Comparison of ENCODE assay signal across 7 mouse cellular contexts in the genomic region with DNA sequence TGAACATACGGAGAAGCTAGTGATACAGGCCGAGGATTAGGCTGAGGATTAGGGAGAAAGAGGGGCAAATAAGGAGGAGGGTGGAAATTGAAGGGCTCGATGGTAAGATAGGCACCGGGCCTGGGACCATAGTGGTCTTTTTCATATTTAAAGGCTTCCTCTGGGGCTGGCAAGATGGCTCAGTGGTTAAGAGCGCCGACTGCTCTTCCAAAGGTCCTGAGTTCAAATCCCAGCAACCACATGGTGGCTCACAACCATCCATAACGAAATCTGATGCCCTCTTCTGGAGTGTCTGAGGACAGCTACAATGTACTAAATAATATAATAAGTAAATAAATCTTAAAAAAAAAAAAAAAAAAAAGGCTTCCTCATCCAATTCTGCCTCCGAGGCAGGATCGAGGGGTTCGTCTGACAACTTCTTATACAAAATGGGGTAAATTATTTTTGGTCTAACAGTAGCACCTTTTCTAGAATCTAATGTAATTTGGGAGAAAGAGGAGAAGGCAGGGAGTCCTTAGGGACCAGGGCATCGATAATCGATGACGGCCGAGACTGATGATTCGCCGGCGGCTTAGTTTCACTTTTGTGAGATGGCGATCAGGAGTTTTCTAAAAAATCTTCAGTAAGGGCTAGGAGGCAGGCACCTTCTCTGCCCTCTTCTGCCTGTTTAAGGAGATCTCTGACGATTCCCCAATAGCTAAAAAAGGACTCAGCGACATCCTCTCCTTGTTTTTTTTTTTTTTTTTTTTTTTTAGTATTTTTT.
A peak's percentile ranks its signal among the peaks of the same experiment; 100 is the strongest.
DNase-seq lines count a peak whose midpoint lies in the region; ATAC-seq and TF ChIP-seq lines count a peak whose summit lies in the region.
"Not testable (repeated sequence)": the region's sequence is repeated elsewhere in the genome, so short reads cannot be mapped to it uniquely, and the experiment has no call there.

No protein-coding gene starts in this region.

- TF ChIP-seq CTCF in C2C12 (IDR thresholded peaks at IDR 0.05; ENCODE audit: control insufficient read depth, insufficient read depth, insufficient read length); kidney, postnatal 0 days (IDR thresholded peaks at IDR 0.05; ENCODE audit: low read depth): not testable (repeated sequence)

- H3K4me2 ChIP-seq in hindbrain, embryonic 12.5 days (replicated peaks); kidney, postnatal 0 days (ENCODE audit: low read length); midbrain, embryonic 11.5 days: not testable (repeated sequence)

- H3K27me3 ChIP-seq in C2C12 (ENCODE audit: control insufficient read depth, insufficient read depth, insufficient read length); forebrain, embryonic 10.5 days (ENCODE audit: poor library complexity, severe bottlenecking); heart, embryonic 10.5 days (ENCODE audit: insufficient read depth, poor library complexity, severe bottlenecking); hindbrain, embryonic 12.5 days; kidney, postnatal 0 days (ENCODE audit: insufficient read depth, low read length); midbrain, embryonic 11.5 days (ENCODE audit: control insufficient read depth, insufficient read depth, low read length): not testable (repeated sequence)

- 90% methylated on average over 20 of the region's 20 CpGs for WGBS in forebrain, embryonic 10.5 days
- 87% methylated on average over 20 of the region's 20 CpGs for WGBS in heart, embryonic 10.5 days
- 89% methylated on average over 20 of the region's 20 CpGs for WGBS in hindbrain, embryonic 12.5 days
- WGBS in kidney, postnatal 0 days = 92% methylated on average over 19 of the region's 20 CpGs
- WGBS in midbrain, embryonic 11.5 days = 90% methylated on average over 19 of the region's 20 CpGs

- peak overlapping the region; percentile 6 for H3K4me3 ChIP-seq in C2C12 (ENCODE audit: insufficient read depth, poor library complexity, severe bottlenecking)
- H3K4me3 ChIP-seq in forebrain, embryonic 10.5 days; heart, embryonic 10.5 days; hindbrain, embryonic 12.5 days; kidney, postnatal 0 days (replicated peaks; ENCODE audit: low read depth, low read length); midbrain, embryonic 11.5 days (ENCODE audit: low read depth, low read length): not testable (repeated sequence)

- peak; percentile 40 for ATAC-seq in hindbrain, embryonic 12.5 days (ENCODE audit: low FRiP score)
- peak; percentile 52; the same call in 1 of the 2 replicates for ATAC-seq in kidney, postnatal 0 days (replicated peaks; ENCODE audit: low FRiP score, low read depth)
- 0 out of 2 replicates have a peak, but pooled peaks have one; percentile 30 for ATAC-seq in midbrain, embryonic 11.5 days (ENCODE audit: low FRiP score)

- H3K9me3 ChIP-seq in forebrain, embryonic 10.5 days = peaks cover 12% of the 10 kb centered on the region
- peaks cover 12% of the 10 kb centered on the region; the same call in 1 of the 2 replicates for H3K9me3 ChIP-seq in heart, embryonic 10.5 days
- H3K9me3 ChIP-seq in hindbrain, embryonic 12.5 days (replicated peaks); kidney, postnatal 0 days (replicated peaks; ENCODE audit: low read length); midbrain, embryonic 11.5 days (ENCODE audit: control insufficient read depth, low read length): not testable (repeated sequence)

- not testable (repeated sequence) for H3K9ac ChIP-seq in hindbrain, embryonic 12.5 days; kidney, postnatal 0 days (ENCODE audit: low read depth, low read length); midbrain, embryonic 11.5 days (ENCODE audit: low read length)

- H3K4me1 ChIP-seq in forebrain, embryonic 10.5 days; heart, embryonic 10.5 days; hindbrain, embryonic 12.5 days; kidney, postnatal 0 days (replicated peaks; ENCODE audit: insufficient read depth, low read length); midbrain, embryonic 11.5 days (ENCODE audit: control insufficient read depth, insufficient read depth, low read length): not testable (repeated sequence)

- H3ac ChIP-seq in C2C12 (ENCODE audit: control insufficient read depth, insufficient read length, low read depth) = not testable (repeated sequence)

- not testable (repeated sequence) for H3K79me2 ChIP-seq in C2C12 (ENCODE audit: control insufficient read depth, insufficient read depth)

- not testable (repeated sequence) for H3K27ac ChIP-seq in forebrain, embryonic 10.5 days; heart, embryonic 10.5 days; hindbrain, embryonic 12.5 days; kidney, postnatal 0 days; midbrain, embryonic 11.5 days (ENCODE audit: low read depth, low read length)

- not testable (repeated sequence) for H3K79me3 ChIP-seq in C2C12 (ENCODE audit: low read depth)

- DNase-seq in forebrain, embryonic 10.5 days (ENCODE audit: extremely low spot score, low spot score) = peak; percentile 14
- peak; percentile 57 for DNase-seq in heart, embryonic 10.5 days (ENCODE audit: low spot score)
- DNase-seq in kidney, postnatal 0 days (ENCODE audit: low spot score) = not testable (repeated sequence)
- DNase-seq in midbrain, embryonic 11.5 days (ENCODE audit: low spot score, missing footprints) = peak; percentile 28
- DNase-seq in neural tube, embryonic 10.5 days (ENCODE audit: extremely low spot score, low spot score) = peak; percentile 9

- H3K36me3 ChIP-seq in C2C12 (ENCODE audit: control insufficient read depth, insufficient read depth); forebrain, embryonic 10.5 days (replicated peaks); heart, embryonic 10.5 days; hindbrain, embryonic 12.5 days; kidney, postnatal 0 days (ENCODE audit: insufficient read depth, low read length); midbrain, embryonic 11.5 days (ENCODE audit: control insufficient read depth, insufficient read depth, low read length): not testable (repeated sequence)
